Mouse (Mus musculus): ENCODE measurements around the gene Tmem202. TPM values are rescaled to one million over a fixed set of nuclear protein-coding genes. Genes with fewer than 3 reads are reported as not detected.

The Tmem202 gene
- total RNA-seq, 2 experiments from 2014 or later = 2.7 to 3.6 TPM

DNA sequence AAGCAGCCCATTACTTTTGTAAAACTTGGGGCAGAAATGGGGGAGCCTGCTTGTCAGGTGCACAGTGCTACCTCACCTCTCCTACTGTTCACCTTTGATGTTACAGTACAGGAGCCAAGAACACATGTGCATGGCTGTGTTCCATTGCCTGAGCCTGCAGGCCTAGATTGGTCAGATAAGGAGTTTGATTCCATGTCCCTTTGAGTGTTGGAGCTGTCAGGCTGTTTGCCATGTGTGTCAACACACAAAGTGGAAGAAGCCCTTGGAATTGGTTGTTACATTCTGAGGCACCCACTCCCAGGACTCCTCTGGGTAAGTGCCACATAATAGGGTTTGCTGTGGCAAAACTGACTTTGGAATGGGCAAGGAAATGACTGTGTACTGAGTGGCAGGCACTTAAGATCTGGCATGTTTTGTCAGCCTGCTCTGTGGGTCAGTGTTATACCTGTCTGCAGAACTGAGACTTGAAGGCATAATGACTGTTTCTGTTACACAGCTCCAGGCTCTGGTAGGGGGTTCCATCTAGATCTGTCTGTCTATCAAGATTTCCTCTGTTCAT is 3.2 kb upstream of the Tmem202 start:
- no peak for DNase-seq (ENCODE audit: extremely low spot score in 1 of 2, low spot score in 2 of 2)
- intact Hi-C loops (cut with DNase I) = no loop called here

DNA sequence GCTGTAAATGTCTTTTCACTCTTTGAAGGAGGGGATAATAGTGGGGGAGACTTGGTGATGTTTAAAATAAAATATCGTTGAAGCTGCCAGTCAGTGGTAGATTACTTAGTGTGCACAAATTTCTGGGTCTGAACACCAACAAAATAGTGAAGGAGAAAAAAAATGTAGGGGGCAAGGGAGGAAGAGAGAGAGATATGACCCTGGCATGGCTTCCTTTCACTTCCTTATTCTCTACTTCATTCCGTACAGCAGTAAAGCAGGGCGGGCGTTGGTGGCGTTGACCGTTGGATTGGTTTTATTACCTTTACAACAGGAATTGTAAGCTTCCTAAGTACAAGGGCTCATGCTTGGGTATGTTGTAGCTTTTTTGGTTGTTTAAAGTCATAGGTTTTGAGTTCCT is 2.0 kb upstream of the Tmem202 start:
- no peak for DNase-seq (ENCODE audit: extremely low spot score in 1 of 2, low spot score in 2 of 2)
- intact Hi-C loops (cut with DNase I) = no loop called here

DNA sequence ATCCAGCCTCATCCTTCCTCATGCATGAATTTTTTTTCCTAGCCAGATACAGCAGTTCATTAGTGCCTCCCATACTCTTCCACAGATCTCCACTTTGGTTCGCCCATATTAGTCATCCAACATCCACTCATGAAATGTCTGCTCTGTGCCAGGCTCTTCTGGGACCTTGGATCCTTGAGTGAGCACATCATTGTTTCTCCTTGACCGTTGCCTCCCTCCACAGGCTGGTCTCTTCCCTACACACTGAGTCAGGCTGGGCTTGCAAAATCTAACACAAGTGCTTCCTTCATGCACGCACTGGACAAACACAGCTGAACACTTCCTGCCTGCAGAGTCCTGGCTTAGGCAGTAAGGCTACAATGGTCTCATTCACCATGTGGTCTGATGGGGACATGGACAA is 2.0 kb downstream of the Tmem202 start:
- no peak for DNase-seq (ENCODE audit: extremely low spot score in 1 of 2, low spot score in 2 of 2)
- intact Hi-C loops (cut with DNase I) = no loop called here

DNA sequence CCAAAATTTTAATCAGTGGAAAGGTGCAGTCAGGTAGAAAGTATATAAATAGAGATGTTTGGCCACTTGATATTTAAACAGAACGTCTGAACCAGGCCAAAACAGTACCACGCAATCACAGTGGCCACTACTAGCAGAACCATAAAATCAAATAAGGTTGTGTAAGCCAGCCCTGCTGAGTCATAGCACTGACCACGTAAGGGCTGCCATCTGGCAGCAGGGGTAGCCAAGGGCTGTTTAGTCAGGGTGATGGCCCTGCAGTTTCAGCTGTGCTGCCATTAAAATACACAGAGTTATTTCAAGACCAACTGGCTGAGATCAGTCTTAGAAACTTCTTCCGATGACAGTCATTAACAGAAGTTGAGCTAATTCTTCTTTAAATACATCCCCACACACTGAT is 5.8 kb downstream of the Tmem202 start:
- no peak for DNase-seq (ENCODE audit: extremely low spot score in 1 of 2, low spot score in 2 of 2)
- intact Hi-C loops (cut with DNase I) = no loop called here

DNA sequence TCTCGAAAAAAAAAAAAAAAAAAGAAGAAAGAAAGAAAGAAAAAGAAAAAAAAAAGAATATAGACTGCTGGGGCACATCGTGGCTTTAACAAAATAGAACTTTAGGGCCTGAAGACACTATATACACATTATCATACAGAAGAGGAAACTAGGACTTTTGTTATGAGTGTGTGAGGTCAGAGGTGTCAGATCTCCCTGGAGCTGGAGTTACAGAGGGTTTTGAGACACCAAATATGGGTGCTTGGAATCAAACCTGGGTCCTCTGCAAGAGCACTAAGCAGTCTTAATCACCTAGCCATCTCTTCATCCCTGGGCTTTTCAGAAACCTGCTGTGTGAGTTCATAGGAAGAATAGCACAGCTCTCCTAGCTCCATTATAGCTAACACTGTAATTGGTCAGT is 6.2 kb downstream of the Tmem202 start:
- DNase-seq (ENCODE audit: extremely low spot score in 1 of 2, low spot score in 2 of 2) = no peak
- intact Hi-C loops (cut with DNase I) = no loop called here

- DNase-seq (ENCODE audit: extremely low spot score in 1 of 2, low spot score in 2 of 2) = no peak
- intact Hi-C loops (cut with DNase I) = no loop called here
Measured at GRCm38 (mm10) chr9:59531645-59532044, 8.0 kb downstream of the Tmem202 start.

GRCm38 (mm10) chr9:59528274-59528673 is 11.4 kb downstream of the Tmem202 start:
- intact Hi-C loops (cut with DNase I) = no loop called here
- DNase-seq (ENCODE audit: extremely low spot score in 1 of 2, low spot score in 2 of 2) = no peak

GRCm38 (mm10) chr9:59527580-59527979 is 12.1 kb downstream of the Tmem202 start:
- DNase-seq (ENCODE audit: extremely low spot score in 1 of 2, low spot score in 2 of 2) = no peak
- intact Hi-C loops (cut with DNase I) = no loop called here

GRCm38 (mm10) chr9:59526727-59527126 is 12.9 kb downstream of the Tmem202 start:
- intact Hi-C loops (cut with DNase I) = no loop called here
- DNase-seq (ENCODE audit: extremely low spot score in 1 of 2, low spot score in 2 of 2) = no peak

DNA sequence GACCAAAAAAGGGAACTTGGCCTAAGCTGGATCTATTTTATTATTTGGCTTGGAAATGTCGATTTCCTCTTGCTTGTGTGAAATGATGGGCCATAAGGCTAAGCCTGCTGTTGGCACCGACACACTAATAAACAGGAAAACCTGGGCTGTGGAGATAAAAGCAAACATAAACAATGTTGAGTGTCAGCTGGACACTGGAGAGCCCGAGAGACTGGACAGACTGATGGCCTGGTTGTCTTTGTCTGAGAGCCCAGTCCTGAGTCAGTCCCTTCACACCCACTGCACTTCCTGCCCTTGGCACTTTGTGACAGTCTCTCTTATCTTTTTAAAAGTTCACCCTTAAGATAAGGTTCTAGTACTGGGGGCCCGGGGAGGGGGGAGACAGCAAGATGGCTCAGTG is 16.7 kb downstream of the Tmem202 start:
- intact Hi-C loops (cut with DNase I) = no loop called here
- no peak for DNase-seq (ENCODE audit: extremely low spot score in 1 of 2, low spot score in 2 of 2)

DNA sequence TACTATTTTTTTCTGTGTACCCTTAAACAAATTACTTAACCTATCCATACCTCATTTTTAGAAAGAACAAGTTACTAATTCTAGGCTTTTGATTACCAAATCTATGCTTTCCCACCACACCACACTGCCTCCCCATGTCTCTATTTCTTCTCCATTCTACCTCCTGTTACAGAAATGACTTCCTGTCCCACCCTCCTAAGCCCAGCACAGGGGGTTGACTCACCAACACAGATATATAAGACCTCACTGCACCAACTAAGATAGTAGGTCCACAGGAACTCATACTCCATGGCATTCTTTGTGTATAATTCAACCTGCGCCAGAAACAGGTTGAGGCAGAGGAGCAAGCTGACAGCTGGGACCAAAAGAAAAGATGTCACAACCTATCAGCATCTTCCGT is 20.3 kb downstream of the Tmem202 start:
- intact Hi-C loops (cut with DNase I) = no loop called here

GRCm38 (mm10) chr9:59518976-59519375 is 20.7 kb downstream of the Tmem202 start:
- intact Hi-C loops (cut with DNase I) = no loop called here
- peak; percentile 37 to 70 for DNase-seq (ENCODE audit: extremely low spot score in 1 of 2, low spot score in 2 of 2)

More for the DNA sequence above, 20.3 kb downstream of the Tmem202 start:
- no peak for DNase-seq (ENCODE audit: extremely low spot score in 1 of 2, low spot score in 2 of 2)

GRCm38 (mm10) chr9:59517127-59517526 is 22.5 kb downstream of the Tmem202 start:
- intact Hi-C loops (cut with DNase I) = no loop called here
- no peak for DNase-seq (ENCODE audit: extremely low spot score in 1 of 2, low spot score in 2 of 2)

GRCm38 (mm10) chr9:59515069-59515468 is 24.6 kb downstream of the Tmem202 start:
- no peak for DNase-seq (ENCODE audit: extremely low spot score in 1 of 2, low spot score in 2 of 2)
- intact Hi-C loops (cut with DNase I) = no loop called here

- DNase-seq (ENCODE audit: extremely low spot score in 1 of 2, low spot score in 2 of 2) = no peak
- intact Hi-C loops (cut with DNase I) = no loop called here
Measured at GRCm38 (mm10) chr9:59512381-59512780, 27.3 kb downstream of the Tmem202 start.

DNA sequence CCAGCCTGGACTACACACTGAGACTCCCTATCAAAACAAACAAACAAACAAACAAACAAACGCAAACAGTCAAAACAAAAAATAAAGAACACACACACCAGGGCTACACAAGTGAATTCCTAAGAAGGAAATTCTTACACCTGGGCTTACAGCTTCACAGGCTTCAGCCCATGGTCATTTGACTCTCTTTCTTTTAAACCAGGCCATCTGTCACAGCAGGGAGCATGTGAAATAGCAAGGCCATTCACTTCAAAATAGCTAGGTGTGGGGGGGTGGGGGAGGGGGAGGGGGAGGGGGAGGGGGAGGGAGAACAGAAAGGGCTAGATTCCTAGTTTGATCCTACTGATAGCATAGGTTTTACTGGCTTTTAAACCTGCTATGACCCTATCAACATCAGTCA is 31.5 kb downstream of the Tmem202 start:
- intact Hi-C loops (cut with DNase I) = no loop called here
- DNase-seq (ENCODE audit: extremely low spot score in 1 of 2, low spot score in 2 of 2) = no peak

DNA sequence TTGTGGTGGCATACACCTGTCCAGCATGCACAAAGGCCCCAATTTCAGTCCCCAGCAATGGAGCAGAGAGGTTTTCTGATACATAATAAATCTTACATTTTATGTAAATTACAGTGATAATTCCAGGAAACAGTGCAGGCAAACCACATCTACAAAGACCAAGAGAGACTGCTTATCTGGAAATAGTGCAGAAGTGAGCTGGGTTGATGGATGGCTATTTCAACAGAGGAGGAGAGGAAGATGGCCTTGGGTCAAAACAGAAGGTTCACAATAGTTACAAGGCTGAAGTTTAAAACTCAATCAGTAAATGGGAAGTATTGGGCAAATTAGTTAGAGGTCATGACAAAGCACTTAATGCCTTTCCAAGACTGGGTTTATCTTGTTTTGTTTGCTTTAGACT is 52.3 kb downstream of the Tmem202 start:
- intact Hi-C loops (cut with DNase I) = no loop called here
- no peak for DNase-seq (ENCODE audit: extremely low spot score in 1 of 2, low spot score in 2 of 2)

GRCm38 (mm10) chr9:59486549-59487065 is 53.0 kb downstream of the Tmem202 start, which contains the start of gene Arih1:
Gene Arih1 (minus strand): TSS chr9:59486618.
- intact Hi-C loops (cut with DNase I) = no loop called here
- peak; percentile 98 to 100 for DNase-seq (ENCODE audit: extremely low spot score in 1 of 2, low spot score in 2 of 2)

DNA sequence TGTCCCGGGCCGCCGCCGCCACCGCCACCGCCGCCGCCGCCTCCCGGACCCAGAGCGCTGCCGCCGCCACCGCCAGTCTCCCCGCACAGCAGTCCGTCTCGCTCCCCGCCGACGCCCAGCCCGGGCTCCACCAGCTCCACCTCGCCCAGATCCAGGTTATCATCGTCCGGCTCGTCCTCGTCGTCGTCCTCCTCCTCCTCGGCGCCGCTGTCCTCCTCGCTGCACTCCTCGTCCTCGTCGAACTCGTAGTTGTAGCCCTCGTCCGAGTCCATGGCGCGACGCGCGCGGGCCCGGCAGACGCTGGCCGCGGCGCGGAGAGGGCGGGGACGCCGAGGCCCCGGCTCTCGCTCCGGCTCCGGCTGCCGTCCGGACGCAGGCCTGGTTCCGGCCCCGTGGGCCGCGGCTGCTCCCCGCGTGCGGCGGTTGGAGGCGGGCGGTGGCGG is 53.5 kb downstream of the Tmem202 start:
- intact Hi-C loops (cut with DNase I) = no loop called here
- DNase-seq (ENCODE audit: extremely low spot score in 1 of 2, low spot score in 2 of 2) = no peak

- intact Hi-C loops (cut with DNase I) = no loop called here
Measured at GRCm38 (mm10) chr9:59485511-59486075, 54.1 kb downstream of the Tmem202 start.

DNA sequence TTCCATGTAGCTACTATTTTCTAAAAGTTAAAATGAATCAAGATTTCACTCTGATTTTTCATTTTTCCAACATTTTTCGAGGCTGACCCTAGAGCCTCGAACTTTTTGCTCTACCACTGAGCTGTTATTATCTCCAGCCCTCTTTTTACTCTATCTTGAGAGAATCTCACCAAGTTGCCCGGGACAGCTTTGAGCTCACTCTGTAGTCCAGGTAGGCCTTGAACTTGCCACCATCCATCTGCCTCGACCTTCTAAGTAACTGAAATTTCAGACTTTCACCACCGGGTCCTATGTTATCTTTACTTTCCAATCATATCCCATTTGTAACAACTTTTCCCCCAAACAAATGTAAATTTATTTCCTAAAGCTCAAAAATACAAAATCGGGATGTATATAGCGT is 54.9 kb downstream of the Tmem202 start:
- intact Hi-C loops (cut with DNase I) = no loop called here
- no peak for DNase-seq (ENCODE audit: extremely low spot score in 1 of 2, low spot score in 2 of 2)

More at GRCm38 (mm10) chr9:59485511-59486075, 54.1 kb downstream of the Tmem202 start:
- DNase-seq (ENCODE audit: extremely low spot score in 1 of 2, low spot score in 2 of 2) = peak; percentile 26 to 83
